Mouse (Mus musculus) heart, adult 2 months (tissue): Measurements from ENCODE around the gene Cntln.
A peak's percentile ranks its signal among the peaks of the same experiment; 100 is the strongest.

Experiments
- CTCF ChIP-seq: fragments of 200-600 bp; IDR thresholded peaks from 2 replicates; pipeline ENCODE4 v1.8.1; 2022; ENCODE audit warnings: antibody characterized with exemption, mild to moderate bottlenecking, moderate library complexity
- POLR2A ChIP-seq: fragments of 200-500 bp; IDR thresholded peaks from 2 replicates; pipeline ENCODE4 v1.6.1; 2011; ENCODE audit warnings: mild to moderate bottlenecking, low read depth, low read length, control low read depth; ENCODE audit not compliant: insufficient read depth

- TF ChIP-seq CTCF (peak; percentile 46), POLR2A (no peak)
These were observed 277.0 kb downstream of the Cntln start for GRCm38 (mm10) chr4:85161156-85161555.
